Mouse (Mus musculus): ENCODE measurements around the gene Bcor.

GRCm38 (mm10) chrX:12007832-12008540 is 152.2 kb downstream of the Bcor start:
- TF ChIP-seq CTCF (IDR thresholded peaks at IDR 0.05; ENCODE audit: insufficient read depth, low read length) (no peak), POLR2A (IDR thresholded peaks at IDR 0.05; ENCODE audit: borderline replicate concordance, extremely low read depth, low read depth, low read length) (no peak)

Data from lung, adult 2 months (tissue).